Mouse (Mus musculus) 3134 (cell line): ENCODE measurements around the gene Mfsd12.

ENCODE experiments used
- DNase-seq: peaks from one replicate; pipeline ENCODE4 v3.0.0-alpha.2; 2011; ENCODE audit warnings: low spot score; ENCODE audit not compliant: insufficient read length; ENCODE audit errors: extremely low read depth

Gene Mfsd12

DNA sequence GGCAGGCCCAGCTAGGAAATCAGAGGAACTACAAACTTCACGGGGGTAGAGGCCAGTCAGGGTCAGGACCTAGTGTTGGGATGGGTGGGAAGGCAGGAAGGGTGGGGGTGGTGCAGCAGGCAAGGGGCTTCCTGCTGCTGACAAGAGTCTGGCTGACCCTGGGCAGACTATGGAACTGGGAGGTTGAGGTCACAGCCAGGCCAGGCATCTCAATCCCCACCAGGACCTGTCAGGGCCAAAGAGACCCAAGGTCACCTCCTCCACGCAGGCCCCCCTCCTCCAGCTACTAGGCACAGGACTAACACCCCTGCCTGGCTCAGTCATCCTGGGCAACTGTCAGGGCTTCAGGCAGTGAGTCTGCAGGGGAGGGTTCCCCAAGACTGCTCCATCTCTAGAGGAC is 29.3 kb upstream of the Mfsd12 start:
- no peak for DNase-seq

DNA sequence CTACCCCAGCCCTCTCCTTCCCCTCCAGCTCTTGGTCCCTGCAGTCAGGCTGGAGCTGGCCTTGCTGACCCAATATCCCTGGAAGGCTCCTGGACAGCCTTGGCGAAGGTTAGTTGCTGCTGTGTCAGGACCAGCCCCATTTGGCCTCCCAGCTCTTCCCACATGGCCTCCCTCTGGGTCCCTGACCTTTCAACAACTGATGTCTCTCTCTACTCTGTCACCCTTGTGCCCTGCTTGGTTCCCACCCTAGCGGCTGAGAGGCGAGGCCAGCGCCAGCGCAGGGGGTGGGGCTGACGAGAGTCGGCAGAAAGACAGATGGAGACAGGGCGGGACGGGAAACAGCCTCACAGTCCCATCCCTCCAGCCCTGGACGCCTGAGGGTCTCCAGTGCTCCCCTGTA is 28.9 kb upstream of the Mfsd12 start, which contains the start of gene Tbxa2r:
TSS of gene Tbxa2r (plus strand) at position 346 of the 400 bp plus-strand sequence.
- DNase-seq, result no peak

- DNase-seq, result peak; percentile 58
Observed at GRCm38 (mm10) chr10:81329194-81329975, 27.9 kb upstream of the Mfsd12 start.

- DNase-seq, result peak; percentile 66
Observed at GRCm38 (mm10) chr10:81330007-81330406, 27.3 kb upstream of the Mfsd12 start.

DNA sequence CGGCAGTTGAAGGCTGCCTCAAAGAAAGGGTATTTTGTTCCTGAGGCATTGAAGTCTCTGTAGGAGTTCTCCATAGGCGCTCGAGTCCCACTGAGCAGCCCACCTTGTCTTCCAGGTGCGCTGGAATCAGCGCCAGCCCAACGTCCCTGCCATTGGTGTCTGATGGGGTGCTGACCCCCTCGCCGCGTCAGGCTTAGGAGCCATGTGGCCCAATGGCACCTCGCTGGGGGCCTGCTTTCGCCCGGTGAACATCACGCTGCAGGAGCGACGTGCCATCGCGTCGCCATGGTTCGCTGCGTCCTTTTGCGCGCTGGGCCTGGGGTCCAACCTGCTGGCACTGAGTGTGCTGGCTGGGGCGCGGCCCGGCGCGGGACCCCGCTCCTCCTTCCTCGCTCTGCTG is 25.0 kb upstream of the Mfsd12 start:
- no peak for DNase-seq

GRCm38 (mm10) chr10:81334324-81334723 is 23.0 kb upstream of the Mfsd12 start:
- DNase-seq, result no peak

- no peak for DNase-seq
Observed at GRCm38 (mm10) chr10:81335393-81336340, 21.6 kb upstream of the Mfsd12 start.

DNA sequence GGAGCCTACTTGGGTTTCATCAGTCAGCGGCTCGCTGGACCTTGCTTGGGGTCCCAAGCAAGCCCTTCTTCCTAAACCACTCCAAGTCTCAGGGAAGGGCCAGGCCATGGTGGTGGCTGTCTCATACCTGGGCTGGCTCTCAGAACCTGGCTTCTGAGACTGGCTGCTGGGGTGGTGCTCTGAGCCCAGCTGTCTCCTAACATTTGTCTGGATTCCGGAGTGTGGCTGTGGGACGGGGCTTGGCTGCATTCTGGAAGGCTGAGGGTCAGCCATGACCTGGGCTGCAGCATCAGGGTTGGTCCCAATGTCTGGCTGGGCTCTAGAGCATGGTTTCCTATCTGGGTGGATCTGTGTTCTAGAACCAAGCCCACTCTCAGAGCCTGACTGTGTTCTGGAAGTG is 20.7 kb upstream of the Mfsd12 start:
- DNase-seq, result no peak

DNA sequence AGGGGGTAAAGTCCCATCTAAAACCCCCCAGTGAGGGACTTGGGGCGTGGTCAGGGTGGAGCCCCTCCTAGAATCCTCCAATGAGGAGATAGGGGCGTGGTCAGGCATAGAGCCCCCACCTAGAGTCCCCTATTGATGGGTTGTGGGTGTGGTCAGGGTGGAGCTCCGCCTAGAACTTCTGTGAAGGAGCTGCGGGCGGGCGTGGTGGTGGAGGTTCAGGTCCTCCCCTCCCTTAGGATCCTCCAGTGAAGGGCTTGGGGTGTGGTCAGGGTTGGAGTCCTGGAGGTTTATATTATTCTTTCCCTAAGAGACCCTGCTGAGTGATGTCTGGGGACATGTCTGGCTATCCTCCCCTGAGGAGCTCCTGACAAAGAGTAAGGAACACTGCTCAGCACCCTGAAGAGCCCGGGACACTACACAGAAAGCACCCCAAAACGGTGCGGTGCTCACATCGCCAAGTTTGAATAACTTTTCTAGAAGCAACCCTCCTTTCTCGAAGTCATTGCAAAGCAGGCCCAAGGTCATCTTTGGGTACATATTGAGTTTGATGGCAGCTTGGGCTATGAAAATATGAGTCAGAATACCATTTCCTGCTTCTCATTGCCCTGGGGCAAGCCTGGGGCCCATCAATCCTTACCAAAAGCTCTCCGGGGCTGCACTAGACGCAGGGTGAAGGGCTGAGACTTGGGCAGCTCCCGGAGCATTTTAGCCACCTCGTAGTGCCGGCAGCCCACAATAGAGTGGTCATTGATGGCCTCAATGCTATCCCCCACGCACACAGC is 16.5 kb upstream of the Mfsd12 start:
- no peak for DNase-seq

GRCm38 (mm10) chr10:81341333-81341949 is 15.8 kb upstream of the Mfsd12 start:
- DNase-seq, result peak; percentile 60

DNA sequence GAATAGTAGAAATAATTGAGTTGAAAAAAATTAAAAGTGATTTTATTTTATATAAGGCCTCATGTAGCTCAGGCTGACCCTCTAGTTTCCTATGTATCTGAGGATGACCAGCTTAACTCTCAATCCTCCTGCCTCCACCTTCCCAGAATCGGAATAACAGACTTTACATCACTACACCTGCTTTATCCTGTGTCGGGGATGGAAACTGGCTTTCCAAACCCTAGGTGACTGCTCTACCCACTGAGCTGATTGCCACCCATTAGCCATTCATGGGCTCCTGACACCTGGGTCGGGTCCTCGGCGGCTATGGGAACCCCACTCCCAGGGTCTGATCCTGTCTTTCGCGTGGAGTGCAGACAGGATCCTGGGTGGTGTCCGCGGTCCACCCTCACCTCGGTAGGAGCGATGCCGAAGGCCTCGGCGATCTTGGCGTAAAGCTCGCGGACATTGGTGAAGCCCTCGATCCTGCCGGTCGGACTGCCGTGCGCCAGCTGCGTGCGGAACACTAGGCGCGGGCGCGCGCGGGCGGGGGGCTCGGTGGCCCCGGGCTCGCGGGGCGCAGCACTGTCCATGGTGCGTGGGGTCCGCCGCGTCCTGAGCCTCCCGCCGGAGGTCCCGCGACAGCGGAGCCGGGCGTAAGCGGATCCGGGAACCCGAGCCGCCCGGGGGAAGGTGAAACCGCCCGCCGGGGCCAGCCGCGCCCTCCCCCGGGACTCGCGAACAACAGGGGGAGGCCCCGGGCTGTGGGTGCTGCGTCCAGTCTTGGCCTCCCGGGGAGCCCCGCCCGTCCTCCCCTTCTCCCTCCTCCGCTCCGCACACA is 14.4 kb upstream of the Mfsd12 start, which contains the start of gene Gipc3:
TSS of gene Gipc3 (minus strand) at position 581 of the 820 bp plus-strand sequence.
- no peak for DNase-seq

GRCm38 (mm10) chr10:81344421-81345161 is 12.7 kb upstream of the Mfsd12 start:
- DNase-seq, result no peak

- DNase-seq, result no peak
Observed at GRCm38 (mm10) chr10:81345162-81345534, 12.1 kb upstream of the Mfsd12 start.

- DNase-seq, result no peak
Observed at GRCm38 (mm10) chr10:81346453-81347067, 10.7 kb upstream of the Mfsd12 start.

- DNase-seq, result peak; percentile 72
Observed at GRCm38 (mm10) chr10:81349146-81349545, 8.1 kb upstream of the Mfsd12 start.

- no peak for DNase-seq
Observed at GRCm38 (mm10) chr10:81349961-81350350, 7.3 kb upstream of the Mfsd12 start.

- peak; percentile 100 for DNase-seq
Observed at GRCm38 (mm10) chr10:81350351-81351063, 6.8 kb upstream of the Mfsd12 start, which contains the start of gene Hmg20b. Gene Hmg20b (minus strand): TSS chr10:81350480.
